Mouse (Mus musculus): Measurements from ENCODE around the gene Efnb2. TPM values are rescaled to one million over a fixed set of nuclear protein-coding genes. Genes with fewer than 3 reads are reported as not detected.

Gene Efnb2
- total and polyA plus RNA-seq, 3 experiments: 0.12 to 0.19 TPM; not detected in 1

DNA sequence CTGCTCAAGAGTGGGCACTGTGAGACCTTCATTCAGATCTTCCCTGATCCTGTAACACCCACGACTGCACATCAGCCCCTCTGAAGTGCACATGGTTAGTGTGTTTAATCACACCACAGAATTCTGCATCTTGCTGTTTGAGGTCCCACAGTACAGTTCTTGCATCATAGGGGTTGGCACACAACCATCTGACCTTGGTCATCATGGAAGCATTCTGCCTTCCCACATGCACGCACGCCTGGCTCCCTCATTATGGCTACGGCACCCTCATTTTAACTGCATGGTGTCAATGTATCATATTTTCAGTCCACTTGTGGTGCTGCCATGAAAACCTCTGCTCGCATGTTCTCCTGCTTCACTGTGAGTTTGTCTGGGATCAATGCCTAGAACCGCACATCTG lies 67.7 kb downstream of the Efnb2 start:
- no peak for TF ChIP-seq GATA1 (IDR thresholded peaks at IDR 0.05; ENCODE audit: low read depth, low read length)
- TF ChIP-seq SIN3A (IDR thresholded peaks at IDR 0.05; ENCODE audit: low read length): no peak
- no peak for TF ChIP-seq GABPA (IDR thresholded peaks at IDR 0.05; ENCODE audit: low read depth, low read length)
- TF ChIP-seq ZKSCAN1 (IDR thresholded peaks at IDR 0.05; ENCODE audit: low read depth, low read length): no peak
- no peak for TF ChIP-seq NRF1 (IDR thresholded peaks at IDR 0.05; ENCODE audit: insufficient read depth, low read depth, low read length, poor library complexity, severe bottlenecking)
- TF ChIP-seq NELFE (IDR thresholded peaks at IDR 0.05; ENCODE audit: low read depth, low read length): no peak
- no peak for TF ChIP-seq TBP (IDR thresholded peaks at IDR 0.05; ENCODE audit: low read depth, low read length)
- TF ChIP-seq EP300 (IDR thresholded peaks at IDR 0.05; ENCODE audit: low read depth in 1 of 2, low read length in 2 of 2): no peak
- no peak for TF ChIP-seq CHD1 (IDR thresholded peaks at IDR 0.05; ENCODE audit: low read depth, low read length)
- no peak for TF ChIP-seq POLR2AphosphoS2 (IDR thresholded peaks at IDR 0.05; ENCODE audit: low read length)
- no peak for TF ChIP-seq TCF12 (IDR thresholded peaks at IDR 0.05; ENCODE audit: low read depth, low read length)
- no peak for TF ChIP-seq MYC (IDR thresholded peaks at IDR 0.05; ENCODE audit: low read depth, low read length)
- TF ChIP-seq USF1 (IDR thresholded peaks at IDR 0.05; ENCODE audit: low read depth, low read length): no peak
- TF ChIP-seq ZMIZ1 (IDR thresholded peaks at IDR 0.05; ENCODE audit: low read depth, low read length): no peak
- TF ChIP-seq E2F4 (IDR thresholded peaks at IDR 0.05; ENCODE audit: borderline replicate concordance, low read depth, low read length): no peak
- no peak for TF ChIP-seq TAL1 (IDR thresholded peaks at IDR 0.05; ENCODE audit: low read length)
- TF ChIP-seq UBTF (IDR thresholded peaks at IDR 0.05; ENCODE audit: borderline replicate concordance, insufficient read depth, low read depth, low read length): no peak
- no peak for TF ChIP-seq MAX (IDR thresholded peaks at IDR 0.05; ENCODE audit: low read length)
- Histone ChIP-seq H3K4me1 (ENCODE audit: control insufficient read depth in 1 of 2, insufficient read depth in 2 of 2, low read length in 2 of 2) (no peaks in the 10 kb centered on the region), H3K4me3 (ENCODE audit: control insufficient read depth in 1 of 2, insufficient read depth in 1 of 2, low read depth in 2 of 2, low read length in 2 of 2) (no peak overlapping the region), H3K27ac (ENCODE audit: control insufficient read depth, low read depth, low read length) (no peak overlapping the region), H3K9me3 (replicated peaks; ENCODE audit: insufficient read depth, low read length) (no peaks in the 10 kb centered on the region), H3K27me3 (ENCODE audit: control insufficient read depth in 1 of 2, insufficient read depth in 2 of 2, low read length in 2 of 2) (no peaks in the 10 kb centered on the region), H3K79me2 (ENCODE audit: control insufficient read depth, insufficient read depth, low read length, poor library complexity) (no peaks in the 10 kb centered on the region), H3K36me3 (ENCODE audit: control insufficient read depth in 1 of 2, insufficient read depth in 2 of 2, low read length in 2 of 2) (no peaks in the 10 kb centered on the region), H3K9ac (ENCODE audit: control insufficient read depth, low read depth, low read length, poor library complexity, severe bottlenecking) (no peak overlapping the region)
- DNase-seq (ENCODE audit: low read depth, low spot score): no peak

- H3K9ac ChIP-seq (ENCODE audit: control insufficient read depth, low read depth, low read length, poor library complexity, severe bottlenecking): no peak overlapping the region
- H3K27me3 ChIP-seq (ENCODE audit: control insufficient read depth in 1 of 2, insufficient read depth in 2 of 2, low read length in 2 of 2): no peaks in the 10 kb centered on the region
- no peak overlapping the region for H3K4me3 ChIP-seq (ENCODE audit: control insufficient read depth in 1 of 2, insufficient read depth in 1 of 2, low read depth in 2 of 2, low read length in 2 of 2)
- no peaks in the 10 kb centered on the region for H3K9me3 ChIP-seq (replicated peaks; ENCODE audit: insufficient read depth, low read length)
- DNase-seq (ENCODE audit: low read depth, low spot score): no peak
- no peaks in the 10 kb centered on the region for H3K36me3 ChIP-seq (ENCODE audit: control insufficient read depth in 1 of 2, insufficient read depth in 2 of 2, low read length in 2 of 2)
- no peak for TF ChIP-seq RAD21 (IDR thresholded peaks at IDR 0.05; ENCODE audit: low read depth, low read length)
- no peak for TF ChIP-seq NRF1 (IDR thresholded peaks at IDR 0.05; ENCODE audit: insufficient read depth, low read depth, low read length, poor library complexity, severe bottlenecking)
- TF ChIP-seq TBP (IDR thresholded peaks at IDR 0.05; ENCODE audit: low read depth, low read length): no peak
- TF ChIP-seq UBTF (IDR thresholded peaks at IDR 0.05; ENCODE audit: borderline replicate concordance, insufficient read depth, low read depth, low read length): no peak
- TF ChIP-seq E2F4 (IDR thresholded peaks at IDR 0.05; ENCODE audit: borderline replicate concordance, low read depth, low read length): no peak
- no peak for TF ChIP-seq ZKSCAN1 (IDR thresholded peaks at IDR 0.05; ENCODE audit: low read depth, low read length)
- no peak for TF ChIP-seq MAZ (IDR thresholded peaks at IDR 0.05; ENCODE audit: low read depth, low read length)
- TF ChIP-seq SIN3A (IDR thresholded peaks at IDR 0.05; ENCODE audit: low read length): no peak
- TF ChIP-seq SMC3 (IDR thresholded peaks at IDR 0.05; ENCODE audit: low read depth, low read length): no peak
- TF ChIP-seq TCF12 (IDR thresholded peaks at IDR 0.05; ENCODE audit: low read depth, low read length): no peak
- no peak for TF ChIP-seq JUND (IDR thresholded peaks at IDR 0.05; ENCODE audit: low read depth, low read length)
- no peak for TF ChIP-seq GABPA (IDR thresholded peaks at IDR 0.05; ENCODE audit: low read depth, low read length)
- TF ChIP-seq USF2 (IDR thresholded peaks at IDR 0.05; ENCODE audit: borderline replicate concordance in 1 of 2, insufficient read depth in 1 of 2, low read depth in 1 of 2, low read length in 2 of 2): no peak
- TF ChIP-seq EP300 (IDR thresholded peaks at IDR 0.05; ENCODE audit: low read depth in 1 of 2, low read length in 2 of 2): no peak
- TF ChIP-seq TAL1 (IDR thresholded peaks at IDR 0.05; ENCODE audit: low read length): no peak
- TF ChIP-seq CTCF (IDR thresholded peaks at IDR 0.05 in 2 of 3, conservative IDR thresholded peaks at IDR 0.05 in 1 of 3; ENCODE audit: control insufficient read depth in 1 of 3, insufficient read depth in 1 of 3, low read depth in 2 of 3, low read length in 3 of 3, poor library complexity in 1 of 3, severe bottlenecking in 1 of 3): no peak
- TF ChIP-seq CHD1 (IDR thresholded peaks at IDR 0.05; ENCODE audit: low read depth, low read length): no peak
- H3K4me1 ChIP-seq (ENCODE audit: control insufficient read depth in 1 of 2, insufficient read depth in 2 of 2, low read length in 2 of 2): no peaks in the 10 kb centered on the region
- no peak overlapping the region for H3K27ac ChIP-seq (ENCODE audit: control insufficient read depth, low read depth, low read length)
- no peaks in the 10 kb centered on the region for H3K79me2 ChIP-seq (ENCODE audit: control insufficient read depth, insufficient read depth, low read length, poor library complexity)
Measured at GRCm38 (mm10) chr8:8592331-8592730, 68.7 kb downstream of the Efnb2 start.

All from MEL (cell line).